ENCODE assay signal across 22 mouse cellular contexts in the genomic region with DNA sequence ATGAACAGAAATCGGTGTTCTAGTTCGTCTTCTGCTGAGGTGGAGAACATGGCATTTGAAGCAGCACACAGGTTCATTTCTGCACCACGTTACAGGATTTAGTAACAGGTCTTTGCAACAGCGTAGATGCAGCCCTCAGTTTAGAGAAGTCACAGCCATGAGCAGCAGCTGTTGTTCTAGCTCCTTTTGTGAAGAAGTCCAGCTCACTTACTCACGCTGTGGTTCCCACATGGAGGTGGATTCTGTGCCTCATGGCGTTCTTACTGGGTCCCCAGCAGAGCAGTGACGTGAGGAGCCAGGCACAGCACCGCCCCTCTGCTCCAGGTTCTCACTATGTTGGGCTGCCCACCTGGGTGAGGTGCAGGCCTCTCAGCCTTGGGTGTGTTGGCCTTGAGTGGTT.
A peak's percentile ranks its signal among the peaks of the same experiment; 100 is the strongest.
DNase-seq lines count a peak whose midpoint lies in the region; ATAC-seq and TF ChIP-seq lines count a peak whose summit lies in the region.
"Had no signal": no experiment of that assay in that cellular context is flagged by ENCODE, and none has a peak within 500 bp of the region (broad histone marks: within the 10 kb centered on the region; RNA-seq: fewer than 3 reads in every experiment).

No protein-coding gene starts in this region.

- TF ChIP-seq EP300 in heart, postnatal 0 days (IDR thresholded peaks at IDR 0.05; ENCODE audit: low read depth) = no peak
- TF ChIP-seq EP300 in stomach, postnatal 0 days (optimal IDR thresholded peaks at IDR 0.05) = no peak

- no peak for TF ChIP-seq CTCF in gastrocnemius, adult 2 months (IDR thresholded peaks at IDR 0.05)
- TF ChIP-seq CTCF in heart, postnatal 0 days (IDR thresholded peaks at IDR 0.05; ENCODE audit: low read depth) = no peak
- no peak for TF ChIP-seq CTCF in stomach, postnatal 0 days (IDR thresholded peaks at IDR 0.05; ENCODE audit: low read depth)

- DNase-seq in gastrocnemius, adult 2 months = no peak
- DNase-seq in gastrocnemius, postnatal 14 days = no peak
- no peak for DNase-seq in heart, postnatal 0 days (ENCODE audit: low spot score)
- no peak for DNase-seq in heart, postnatal 14 days
- DNase-seq in right cerebral cortex, adult 18-20 months = peak; percentile 52
- DNase-seq in right cerebral cortex, postnatal 4 days = no peak
- no peak for DNase-seq in stomach, postnatal 0 days (ENCODE audit: low spot score)
- DNase-seq: adrenal gland, postnatal 14 days; cerebellum, adult 2 months; cerebellum, postnatal 14 days; embryo, embryonic 11 days; kidney, adult 11 months had no signal

- peaks cover 73% of the 10 kb centered on the region for H3K4me1 ChIP-seq in heart, postnatal 0 days (ENCODE audit: control insufficient read depth, insufficient read depth)
- peaks cover 3% of the 10 kb centered on the region for H3K4me1 ChIP-seq in stomach, postnatal 0 days (replicated peaks; ENCODE audit: control insufficient read depth, insufficient read depth)

- peak overlapping the region; percentile 57 for H3K4me3 ChIP-seq in gastrocnemius, adult 2 months
- H3K4me3 ChIP-seq in heart, postnatal 0 days (ENCODE audit: low read depth, low read length) = no peak overlapping the region
- no peak overlapping the region for H3K4me3 ChIP-seq in stomach, postnatal 0 days (ENCODE audit: low read depth, low read length)
- H3K4me3 ChIP-seq: embryonic facial prominence, embryonic 12.5 days; forebrain, embryonic 12.5 days; hindbrain, embryonic 12.5 days had no signal

- WGBS in heart, postnatal 0 days = 79% methylated on average over 8 of the region's 8 CpGs
- WGBS in stomach, postnatal 0 days = 73% methylated on average over 8 of the region's 8 CpGs

- 0 out of 2 replicates have a peak overlapping the region, but pooled peaks have one; percentile 3 for H3K4me2 ChIP-seq in heart, postnatal 0 days (ENCODE audit: low read depth, low read length)
- H3K4me2 ChIP-seq in stomach, postnatal 0 days (replicated peaks; ENCODE audit: low read depth) = no peak overlapping the region
- H3K4me2 ChIP-seq: embryonic facial prominence, embryonic 12.5 days; forebrain, embryonic 12.5 days; heart, embryonic 11.5 days; hindbrain, embryonic 12.5 days had no signal

- no peak overlapping the region for H3K9ac ChIP-seq in heart, postnatal 0 days (replicated peaks; ENCODE audit: low read depth, low read length)
- no peak overlapping the region for H3K9ac ChIP-seq in stomach, postnatal 0 days (ENCODE audit: low read length)
- H3K9ac ChIP-seq: embryonic facial prominence, embryonic 12.5 days; forebrain, embryonic 12.5 days; hindbrain, embryonic 12.5 days had no signal

- no peaks in the 10 kb centered on the region for H3K36me3 ChIP-seq in heart, postnatal 0 days (replicated peaks; ENCODE audit: control insufficient read depth, insufficient read depth, low read length)
- H3K36me3 ChIP-seq in stomach, postnatal 0 days (ENCODE audit: control insufficient read depth, insufficient read depth, low read length) = no peaks in the 10 kb centered on the region

- H3K27ac ChIP-seq in gastrocnemius, adult 2 months = peak overlapping the region; percentile 88
- peak overlapping the region; percentile 74 for H3K27ac ChIP-seq in heart, postnatal 0 days (ENCODE audit: low read depth)
- H3K27ac ChIP-seq in stomach, postnatal 0 days (replicated peaks) = peak overlapping the region; percentile 61; the same call in 1 of the 2 replicates
- H3K27ac ChIP-seq: embryonic facial prominence, embryonic 12.5 days; forebrain, embryonic 12.5 days; hindbrain, embryonic 12.5 days had no signal

- intact Hi-C loops in gastrocnemius, adult 2 months (cut with DNase I) = no loop called here
- intact Hi-C loops in gastrocnemius, postnatal 14 days (cut with DNase I; ENCODE audit: low total_unique reads) = no loop called here
- intact Hi-C loops in heart, postnatal 14 days (cut with DNase I) = no loop called here

- no peak for ATAC-seq in heart, postnatal 0 days (ENCODE audit: insufficient read depth, low read depth)
- ATAC-seq in stomach, postnatal 0 days (ENCODE audit: low FRiP score, low TSS enrichment) = no peak
- ATAC-seq in inflammation-experienced regulatory T-cells, adult 6 months = no peak
- ATAC-seq: activated CD4-positive, CD25-positive, alpha-beta regulatory T cell, adult 4 months; forebrain, embryonic 16.5 days; hindbrain, embryonic 16.5 days; Patski had no signal

- H3K27me3 ChIP-seq in heart, postnatal 0 days (ENCODE audit: control insufficient read depth, insufficient read depth, low read length) = no peaks in the 10 kb centered on the region
- no peaks in the 10 kb centered on the region for H3K27me3 ChIP-seq in stomach, postnatal 0 days (ENCODE audit: control insufficient read depth, insufficient read depth, low read length)
- H3K27me3 ChIP-seq: CH12.LX; embryonic facial prominence, embryonic 12.5 days; forebrain, embryonic 12.5 days; hindbrain, embryonic 12.5 days; Patski had no signal

- H3K9me3 ChIP-seq in heart, postnatal 0 days (replicated peaks; ENCODE audit: control insufficient read depth, low read length) = no peaks in the 10 kb centered on the region
- H3K9me3 ChIP-seq in stomach, postnatal 0 days (ENCODE audit: control insufficient read depth, low read length) = no peaks in the 10 kb centered on the region
- H3K9me3 ChIP-seq: embryonic facial prominence, embryonic 12.5 days had no signal
